Comparison of ENCODE assay signal across 17 mouse cellular contexts in genomic region chr8:94436900-94437299, GRCm38 (mm10). TPM values are rescaled to one million over a fixed set of nuclear protein-coding genes. Genes with fewer than 3 reads are reported as not detected.
DNase-seq lines count a peak whose midpoint lies in the region.
"Had no signal": no experiment of that assay in that cellular context is flagged by ENCODE, and none has a peak within 500 bp of the region (broad histone marks: within the 10 kb centered on the region; RNA-seq: fewer than 3 reads in every experiment).

No protein-coding gene starts in this region.

- intact Hi-C loops in gastrocnemius, postnatal 36 days (cut with DNase I), result no loop called here

- DNase-seq in 3T3-L1 (ENCODE audit: low read depth, low spot score), result peak; percentile 23
- DNase-seq in 416B (ENCODE audit: low read depth), result peak; percentile 44
- peak; percentile 8 for DNase-seq in NIH3T3 (ENCODE audit: low read depth)
- no peak for DNase-seq in frontal cortex, postnatal 36 days (ENCODE audit: low spot score in 2 of 2)
- no peak for DNase-seq in cerebellum, adult 9-11 months
- DNase-seq in gastrocnemius, postnatal 36 days, result no peak
- DNase-seq: adrenal gland, postnatal 14 days; B cell, adult 2 months; cerebellum, adult 11 months; cerebellum, adult 2 months; cerebellum, postnatal 10 days; cerebellum, postnatal 36 days; embryo, embryonic 11 days; gastrocnemius, postnatal 10 days; heart, adult 11 months; kidney, adult 11 months had no signal

RNA-seq across cellular contexts. Expression of gene Nlrc5, which starts 2.7 kb away (rescaled TPM):
- under 1 TPM; 0.38 to 0.57 TPM for total RNA-seq in gastrocnemius, postnatal 36 days (2021)
- total RNA-seq: MEL had no signal

RNA-seq across cellular contexts. Expression of gene Herpud1, which starts 50.7 kb away (rescaled TPM):
- 100 to 1,000 TPM in 1 of 2 experiments, 10 to 100 TPM in 1; 93.3 to 102 TPM for total RNA-seq in gastrocnemius, postnatal 36 days (2021)

Comparison
In these comparisons a context has a peak if more than half of its experiments do, and no peak if none do; other contexts are left out.
1. DNase-seq: peak in 3T3-L1 (single experiment), 416B (single experiment) and NIH3T3 (single experiment); none in frontal cortex, postnatal 36 days (0 of 2), cerebellum, adult 9-11 months (single experiment) and gastrocnemius, postnatal 36 days (0 of 2).